Mouse (Mus musculus): ENCODE results near the gene Mfsd4b5.
A peak's percentile ranks its signal among the peaks of the same experiment; 100 is the strongest.
"Not testable (repeated sequence)": the region's sequence is repeated elsewhere in the genome, so short reads cannot be mapped to it uniquely, and the experiment has no call there.

Gene Mfsd4b5

GRCm38 (mm10) chr10:39986466-39986865 is at the start of gene Mfsd4b5:
Mfsd4b5 (minus strand) TSS chr10:39986646.
- no peak for DNase-seq (ENCODE audit: low read depth in 2 of 2, low spot score in 2 of 2)

DNA sequence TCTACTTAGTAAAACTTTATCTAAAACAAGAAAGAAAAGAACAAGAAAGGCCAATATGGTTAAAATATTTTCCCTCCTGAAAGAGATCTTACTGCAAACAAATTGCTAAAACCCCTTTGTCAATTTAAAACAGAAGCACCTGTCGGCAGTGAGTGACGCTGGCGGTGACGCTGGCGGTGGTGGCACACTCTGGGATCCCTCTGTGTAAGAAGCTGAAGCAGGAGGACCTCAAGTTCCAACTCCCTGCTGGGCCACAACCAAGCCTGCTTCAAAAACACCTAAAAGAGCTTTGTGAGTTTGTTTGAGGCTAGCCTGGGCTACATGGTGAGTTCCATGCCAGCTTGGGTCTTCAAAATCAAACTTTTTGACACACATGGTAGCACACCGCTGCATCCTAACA is 48.5 kb upstream of the Mfsd4b5 start:
- no peak for DNase-seq (ENCODE audit: low read depth in 2 of 2, low spot score in 2 of 2)

DNA sequence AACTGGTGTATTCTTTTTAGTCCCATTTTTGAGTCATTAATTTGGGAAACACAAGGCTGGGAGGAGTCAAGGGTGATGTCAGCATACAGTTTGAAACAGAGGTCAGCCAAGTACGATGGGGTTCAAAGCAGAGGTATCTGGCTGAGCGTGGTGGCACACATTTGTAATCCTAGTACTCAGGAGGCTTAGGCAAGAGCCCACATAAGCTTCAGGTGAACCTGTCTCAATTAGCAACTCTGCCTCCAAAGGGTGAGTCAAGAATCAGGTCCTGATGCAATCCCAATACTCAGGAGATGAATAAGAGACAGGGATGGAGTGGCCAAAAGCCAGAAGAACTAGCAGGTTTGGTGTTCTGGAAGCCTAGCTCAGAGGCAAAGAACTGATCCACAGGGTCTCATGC is 46.5 kb upstream of the Mfsd4b5 start:
- DNase-seq (ENCODE audit: low read depth in 2 of 2, low spot score in 2 of 2) = no peak

DNA sequence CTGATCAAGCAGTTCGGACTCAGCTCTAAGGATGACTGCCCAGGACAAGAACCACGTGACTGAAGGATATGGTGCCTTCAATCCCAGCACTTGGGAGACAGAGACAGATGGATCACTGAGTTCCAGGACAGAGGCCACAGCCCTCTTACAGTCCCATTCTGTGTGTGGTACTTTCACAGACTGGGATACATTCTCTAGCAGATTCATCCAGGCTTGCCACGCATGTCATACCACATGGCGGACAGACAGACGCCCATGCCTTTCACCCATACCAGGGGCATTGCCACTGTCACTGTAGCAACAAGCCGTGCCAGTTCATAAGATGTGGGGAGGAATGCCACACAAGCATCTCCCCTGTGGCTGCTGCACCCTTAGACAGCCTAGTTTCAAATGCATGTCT is 44.3 kb upstream of the Mfsd4b5 start:
- no peak for DNase-seq (ENCODE audit: low read depth in 2 of 2, low spot score in 2 of 2)

DNA sequence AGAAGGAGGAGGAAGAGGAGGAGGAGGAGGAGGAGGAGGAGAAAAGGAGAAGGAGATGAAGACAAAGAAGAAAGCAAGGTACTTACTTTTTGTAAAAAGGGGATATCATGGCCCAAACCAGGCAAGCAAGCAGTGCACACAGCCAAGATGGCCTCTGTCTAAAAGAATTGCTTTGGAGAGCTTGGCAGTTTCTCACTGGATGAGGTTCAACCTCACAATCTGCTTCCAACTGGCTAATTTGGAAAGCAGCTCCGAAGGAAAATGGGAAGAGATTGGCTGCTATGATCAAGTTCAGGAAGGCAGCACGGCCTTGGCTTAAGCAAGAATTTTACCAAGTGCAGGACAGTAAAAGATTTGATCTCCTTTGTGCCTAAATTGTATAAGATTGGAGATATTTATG is 43.2 kb upstream of the Mfsd4b5 start:
- DNase-seq (ENCODE audit: low read depth in 2 of 2, low spot score in 2 of 2) = no peak

DNA sequence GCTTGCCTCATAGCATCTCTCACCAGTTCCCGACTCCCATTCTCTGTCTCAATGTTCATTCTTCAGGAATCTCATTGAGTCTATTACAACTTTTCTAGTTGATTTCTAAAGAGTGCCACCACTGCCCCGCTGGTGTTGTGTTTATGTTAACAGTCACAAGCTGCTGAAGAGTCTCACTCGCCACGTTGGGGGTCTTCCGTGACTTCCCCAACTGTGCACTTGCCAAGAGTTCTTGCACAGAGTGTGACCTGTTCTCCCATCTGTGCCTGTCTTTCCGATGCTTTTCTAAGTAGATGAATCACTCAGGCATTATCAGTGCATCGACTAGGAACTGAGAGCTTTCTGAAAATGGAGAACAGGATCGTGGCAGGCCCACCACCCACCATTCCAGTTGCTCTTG is 41.6 kb upstream of the Mfsd4b5 start:
- no peak for DNase-seq (ENCODE audit: low read depth in 2 of 2, low spot score in 2 of 2)

DNA sequence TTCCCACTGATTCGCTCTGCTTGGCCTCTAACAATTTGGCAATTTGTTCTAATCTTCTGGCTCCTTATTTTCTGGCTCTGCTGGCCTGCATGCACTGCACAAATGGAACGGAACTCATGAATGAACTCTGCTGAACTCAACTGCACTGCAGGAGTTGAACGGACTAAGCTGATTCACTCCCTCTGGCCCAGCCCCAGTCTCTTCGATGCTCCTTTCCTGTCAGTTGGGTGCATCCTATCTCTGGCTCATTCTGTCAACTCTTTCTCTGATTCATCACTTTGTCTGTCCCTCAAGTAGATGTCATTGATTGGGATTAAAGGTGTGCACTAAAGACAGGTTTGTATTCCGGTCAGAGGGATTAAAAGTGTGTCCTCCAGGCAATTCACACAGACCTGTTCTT is 40.1 kb upstream of the Mfsd4b5 start:
- DNase-seq (ENCODE audit: low read depth in 2 of 2, low spot score in 2 of 2) = no peak

- DNase-seq (ENCODE audit: low read depth in 2 of 2, low spot score in 2 of 2) = no peak
Observed at GRCm38 (mm10) chr10:40025560-40025959, 39.1 kb upstream of the Mfsd4b5 start.

DNA sequence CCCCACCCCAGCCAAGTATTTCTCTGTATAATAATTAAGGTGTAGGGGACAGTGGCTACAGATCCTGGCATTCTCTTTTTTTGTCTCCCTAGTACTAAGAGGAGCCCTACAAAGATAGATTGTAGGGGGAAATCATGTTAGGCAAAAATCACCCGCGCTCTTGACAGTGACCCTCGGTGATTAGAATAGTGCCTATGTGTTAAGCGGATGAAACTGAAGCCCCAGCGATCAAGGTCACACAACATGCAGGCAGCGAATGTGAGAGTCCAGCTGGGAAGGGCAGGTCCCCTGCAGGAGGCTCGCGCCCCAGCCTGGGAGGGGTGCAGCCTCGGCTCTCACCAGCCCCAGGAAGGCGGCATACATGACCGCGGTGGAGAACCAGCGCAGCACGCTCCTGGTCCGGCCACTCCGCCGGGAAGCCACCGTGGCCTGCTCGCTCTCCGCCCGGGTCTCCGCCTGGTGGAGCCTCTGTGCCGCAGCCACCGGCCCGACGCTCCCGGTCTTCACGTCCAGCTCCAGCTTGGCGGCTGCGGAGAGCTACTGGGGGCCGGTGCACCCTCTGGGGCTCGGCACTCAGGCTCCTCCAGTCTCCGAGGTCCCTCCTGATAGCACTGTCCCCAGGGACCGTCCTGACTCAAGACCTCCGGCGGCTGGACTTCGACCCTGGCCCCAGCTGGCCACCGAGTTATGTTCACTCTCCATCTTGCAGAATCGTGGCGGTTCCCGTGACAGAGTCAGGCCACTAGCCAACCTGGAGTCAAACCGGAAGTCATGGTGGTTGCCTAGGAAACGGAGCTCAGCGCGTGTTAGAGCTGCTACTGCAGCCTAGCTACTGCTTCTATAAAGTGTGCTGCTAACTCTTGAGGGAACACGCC is 38.3 kb upstream of the Mfsd4b5 start, which contains the start of gene Mfsd4b1:
TSS of gene Mfsd4b1 (minus strand) at position 715 of the 875 bp plus-strand sequence.
- DNase-seq (ENCODE audit: low read depth in 2 of 2, low spot score in 2 of 2) = peak; percentile 64 to 76

DNA sequence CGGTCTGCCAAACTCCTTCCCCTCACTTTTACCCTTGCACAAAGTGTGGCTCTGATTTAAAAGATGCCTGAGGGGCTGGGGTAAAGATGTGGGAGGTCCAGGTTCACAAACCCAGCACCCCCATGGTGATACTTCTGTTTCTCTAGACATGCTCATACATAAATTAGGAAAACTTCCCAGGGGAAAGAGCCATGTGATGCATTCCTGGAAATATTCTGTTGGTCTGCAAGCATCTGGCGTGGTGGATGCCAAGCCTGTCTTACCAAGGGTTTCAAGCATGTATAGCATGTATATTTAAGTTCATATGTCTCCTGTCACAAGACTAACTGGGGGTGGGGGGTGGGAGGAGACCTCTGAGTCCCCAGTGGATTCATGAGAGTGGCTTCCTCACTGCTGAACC is 34.0 kb upstream of the Mfsd4b5 start:
- DNase-seq (ENCODE audit: low read depth in 2 of 2, low spot score in 2 of 2) = no peak

DNA sequence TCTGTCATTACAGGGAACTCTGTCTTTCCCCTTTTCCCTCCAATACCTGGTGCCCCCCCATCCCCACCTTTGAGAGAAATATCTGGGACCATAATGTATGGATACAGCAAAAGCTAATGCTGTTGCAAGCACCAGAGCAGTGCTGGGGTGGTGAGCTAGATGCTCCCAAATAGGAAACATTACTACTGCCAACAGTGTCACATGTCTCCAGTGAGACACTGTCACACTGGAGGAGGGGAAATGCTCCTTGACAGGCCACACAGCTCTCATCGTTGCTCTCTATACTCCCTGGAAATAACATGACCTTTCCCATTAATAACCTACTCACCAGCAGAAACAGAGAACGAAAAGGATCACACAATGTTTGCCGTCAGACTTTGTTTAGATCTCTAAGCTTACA is 33.0 kb upstream of the Mfsd4b5 start:
- DNase-seq (ENCODE audit: low read depth in 2 of 2, low spot score in 2 of 2) = no peak

GRCm38 (mm10) chr10:40018261-40018860 is 31.9 kb upstream of the Mfsd4b5 start:
- DNase-seq (ENCODE audit: low read depth in 2 of 2, low spot score in 2 of 2) = no peak

GRCm38 (mm10) chr10:40009591-40009990 is 23.1 kb upstream of the Mfsd4b5 start:
- DNase-seq (ENCODE audit: low read depth in 2 of 2, low spot score in 2 of 2) = no peak

DNA sequence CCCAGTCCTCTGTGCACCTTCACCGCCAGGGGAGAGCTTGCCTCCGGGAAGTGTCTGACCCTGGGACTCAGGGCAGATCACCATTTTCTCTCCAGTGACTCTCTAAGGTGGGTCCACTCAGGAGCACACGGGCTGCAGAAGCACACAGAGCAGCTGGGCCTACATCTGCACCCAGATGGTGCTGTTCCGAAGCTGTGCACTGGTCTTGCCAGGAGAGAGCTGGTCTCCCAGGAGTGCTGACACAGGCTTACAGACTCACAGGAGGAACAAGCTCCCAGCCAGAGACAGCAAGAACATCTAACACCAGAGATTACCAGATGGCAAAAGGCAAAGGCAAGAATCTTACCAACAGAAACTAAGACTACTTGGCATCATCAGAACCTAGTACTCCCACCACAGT is 22.4 kb upstream of the Mfsd4b5 start:
- DNase-seq (ENCODE audit: low read depth in 2 of 2, low spot score in 2 of 2) = not testable (repeated sequence)

- no peak for DNase-seq (ENCODE audit: low read depth in 2 of 2, low spot score in 2 of 2)
Observed at GRCm38 (mm10) chr10:40007953-40008352, 21.5 kb upstream of the Mfsd4b5 start.

- no peak for DNase-seq (ENCODE audit: low read depth in 2 of 2, low spot score in 2 of 2)
Observed at GRCm38 (mm10) chr10:40006963-40007362, 20.5 kb upstream of the Mfsd4b5 start.

DNA sequence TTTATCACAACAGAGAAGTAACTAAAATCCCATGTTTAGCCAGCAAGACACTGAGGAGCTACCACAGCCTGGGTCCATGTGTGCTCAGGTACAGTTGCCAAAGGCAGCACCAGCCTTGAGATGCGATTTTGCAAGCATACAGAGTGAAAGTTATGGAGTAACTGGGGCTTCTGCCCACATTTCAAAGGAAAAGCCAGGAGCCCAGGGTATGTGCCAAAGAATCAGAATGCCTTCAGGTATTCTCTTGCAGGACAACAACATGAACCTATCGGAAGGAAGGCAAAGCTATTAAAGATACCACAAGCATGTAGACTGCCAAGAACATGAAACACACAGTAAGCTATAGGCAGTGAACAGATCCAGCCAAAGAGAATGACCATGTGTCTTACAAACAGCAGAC is 14.3 kb upstream of the Mfsd4b5 start:
- no peak for DNase-seq (ENCODE audit: low read depth in 2 of 2, low spot score in 2 of 2)

DNA sequence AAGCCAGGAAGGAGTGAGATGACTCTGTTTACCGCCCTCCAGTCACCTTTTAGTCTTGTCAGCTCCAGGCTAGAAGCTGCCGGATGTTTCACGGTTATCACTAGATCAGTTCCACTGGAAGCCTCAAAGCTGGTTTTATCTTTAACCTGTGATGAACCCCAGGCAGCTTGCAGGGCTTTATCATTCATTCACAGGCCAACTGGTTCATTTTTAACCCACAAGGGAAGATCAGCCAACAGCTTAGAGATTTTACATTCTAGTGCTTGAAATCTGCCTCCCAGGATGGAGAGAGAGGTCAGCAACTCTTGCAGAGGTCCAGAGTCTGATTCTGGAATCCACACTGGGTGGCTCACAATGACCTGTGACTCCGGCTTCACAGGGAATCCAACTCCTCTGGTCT is 4.7 kb upstream of the Mfsd4b5 start:
- no peak for DNase-seq (ENCODE audit: low read depth in 2 of 2, low spot score in 2 of 2)

- DNase-seq (ENCODE audit: low read depth in 2 of 2, low spot score in 2 of 2) = no peak
Observed at GRCm38 (mm10) chr10:39982604-39983003, 3.8 kb downstream of the Mfsd4b5 start.

DNA sequence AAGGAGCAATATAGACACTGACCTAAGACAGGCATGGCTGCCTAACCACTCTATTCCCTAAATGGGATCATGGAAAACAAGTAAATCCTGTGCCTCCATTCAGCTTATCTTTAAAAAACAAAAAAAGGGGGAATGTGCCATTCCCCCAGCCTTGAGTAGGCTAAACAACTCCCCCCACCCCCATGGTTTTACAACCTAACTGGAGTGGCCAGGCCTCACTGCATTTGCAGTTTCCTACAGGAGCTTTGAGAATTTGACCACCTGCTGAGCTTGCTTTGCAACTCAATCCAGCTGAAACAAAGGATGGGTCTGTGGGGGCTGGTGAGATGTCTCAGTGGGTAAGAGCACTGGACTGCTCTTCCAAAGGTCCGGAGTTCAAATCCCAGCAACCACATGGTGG is 8.2 kb downstream of the Mfsd4b5 start:
- DNase-seq (ENCODE audit: low read depth in 2 of 2, low spot score in 2 of 2) = no peak

GRCm38 (mm10) chr10:39977346-39977745 is 9.1 kb downstream of the Mfsd4b5 start:
- no peak for DNase-seq (ENCODE audit: low read depth in 2 of 2, low spot score in 2 of 2)

GRCm38 (mm10) chr10:39975771-39976170 is 10.7 kb downstream of the Mfsd4b5 start:
- DNase-seq (ENCODE audit: low read depth in 2 of 2, low spot score in 2 of 2) = no peak

- no peak for DNase-seq (ENCODE audit: low read depth in 2 of 2, low spot score in 2 of 2)
Observed at GRCm38 (mm10) chr10:39974982-39975381, 11.5 kb downstream of the Mfsd4b5 start.
